Mouse (Mus musculus) ES-E14 (cell line): ENCODE data around the gene Rex1bd.

Experiments used
- CHD2 ChIP-seq: IDR thresholded peaks from 2 replicates; pipeline ENCODE4 v1.6.1; 2014; ENCODE audit warnings: mild to moderate bottlenecking, low read depth, low read length, inconsistent platforms
- MAFK ChIP-seq: IDR thresholded peaks from 2 replicates; pipeline ENCODE4 v1.6.1; 2014; ENCODE audit warnings: mild to moderate bottlenecking, low read depth, low read length, inconsistent platforms; ENCODE audit not compliant: insufficient read depth
- ZC3H11A ChIP-seq: IDR thresholded peaks from 2 replicates; pipeline ENCODE4 v1.6.1; 2012; ENCODE audit warnings: low read depth, mild to moderate bottlenecking, inconsistent platforms, low read length, borderline replicate concordance

- no peak for TF ChIP-seq ZC3H11A
- TF ChIP-seq CHD2: no peak
- no peak for TF ChIP-seq MAFK
These were observed 23.6 kb downstream of the Rex1bd start for GRCm38 (mm10) chr8:70482943-70483342.
